Mouse (Mus musculus): ENCODE data around the gene Gm9999.

Gene Gm9999

DNA sequence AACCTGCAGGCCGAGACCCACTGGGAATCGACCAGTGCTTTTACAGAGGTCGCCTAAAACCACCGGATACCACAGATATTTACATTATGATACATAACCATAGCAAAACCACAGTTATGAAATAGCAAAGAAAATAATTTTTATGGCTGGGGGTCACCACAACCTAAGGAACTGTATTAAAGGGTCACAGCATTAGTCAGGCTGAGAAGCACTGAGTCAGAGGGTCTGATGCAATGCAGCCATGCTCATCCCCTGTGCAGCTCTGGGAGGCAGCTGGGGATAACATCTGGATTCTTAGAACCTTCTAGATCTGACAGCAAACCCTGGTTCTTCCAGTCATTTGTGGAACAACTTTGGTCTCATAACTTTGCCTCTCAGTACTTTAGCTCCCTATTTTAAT is 48.0 kb downstream of the Gm9999 start:
- no peak for DNase-seq

DNA sequence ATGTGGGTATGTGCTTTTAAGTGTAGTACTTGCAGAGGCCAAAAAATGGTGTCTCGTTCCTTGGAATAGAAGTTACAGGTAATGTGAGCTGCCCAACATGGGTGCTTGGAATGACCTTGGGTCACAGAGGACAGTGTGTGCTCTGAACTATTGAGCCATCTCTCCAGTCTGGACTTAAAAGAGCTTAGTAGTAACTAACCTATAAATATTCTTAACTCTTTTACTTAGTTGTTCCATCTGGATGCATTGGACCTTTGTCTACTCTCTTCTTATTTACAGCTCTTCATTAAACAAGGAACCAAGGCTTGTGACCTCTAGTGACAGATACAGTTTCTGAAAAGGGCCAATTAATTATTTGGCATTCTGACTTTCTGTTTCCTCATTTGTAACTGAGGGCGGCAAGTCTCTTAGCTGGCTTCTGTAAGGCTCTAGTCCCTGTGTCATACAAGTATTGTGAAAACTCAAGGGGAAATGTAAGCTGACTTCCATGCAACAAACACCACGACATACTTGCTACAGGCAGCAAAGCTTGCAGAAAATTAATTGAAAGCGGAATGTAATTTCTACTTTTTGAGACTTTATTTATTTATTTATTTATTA is 51.5 kb downstream of the Gm9999 start:
- no peak for DNase-seq

DNA sequence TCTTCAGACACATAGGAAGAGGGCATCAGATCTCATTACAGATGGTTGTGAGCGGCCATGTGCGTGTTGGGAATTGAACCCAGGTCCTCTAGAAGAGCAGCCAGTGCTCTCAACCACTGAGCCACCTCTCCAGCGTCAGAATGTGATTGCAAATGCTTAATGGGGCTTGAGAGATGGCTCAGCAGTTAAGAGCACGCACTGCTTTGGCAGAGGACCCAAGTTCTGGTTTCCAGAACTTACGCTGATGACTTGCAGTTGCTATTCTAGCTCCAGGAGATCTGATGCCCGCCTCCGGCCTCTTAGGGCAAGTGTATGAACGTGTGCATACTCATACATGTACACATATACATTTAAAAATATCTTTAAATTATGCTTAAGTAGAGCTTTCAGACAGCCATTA is 52.0 kb downstream of the Gm9999 start:
- DNase-seq, result no peak

Measured in layer of hippocampus, adult 9-11 months (tissue).